Mouse (Mus musculus): ENCODE data around the gene Pde9a. TPM values are rescaled to one million over a fixed set of nuclear protein-coding genes. Genes with fewer than 3 reads are reported as not detected.

Gene Pde9a
- polyA plus RNA-seq, 1 experiment from 2014 or later = 36.7 TPM

- Histone ChIP-seq H3K4me3 (ENCODE audit: low read depth, low read length) (no peak overlapping the region), H3K9ac (no peak overlapping the region), H3K27ac (ENCODE audit: low read depth) (no peak overlapping the region), H3K27me3 (ENCODE audit: insufficient read depth, low read length) (no peaks in the 10 kb centered on the region), H3K4me1 (ENCODE audit: insufficient read depth) (no peaks in the 10 kb centered on the region), H3K4me2 (no peak overlapping the region), H3K9me3 (ENCODE audit: low read depth, low read length) (no peaks in the 10 kb centered on the region), H3K36me3 (ENCODE audit: insufficient read depth) (no peaks in the 10 kb centered on the region)
- DNase-seq = no peak
- TF ChIP-seq CTCF (IDR thresholded peaks at IDR 0.05; ENCODE audit: low read depth) = no peak
- ATAC-seq (ENCODE audit: insufficient read depth) = no peak
- WGBS = 79% methylated on average over 10 of the region's 10 CpGs
Observed at GRCm38 (mm10) chr17:31486616-31487198, 100.7 kb downstream of the Pde9a start.

GRCm38 (mm10) chr17:31487433-31488060 is 101.5 kb downstream of the Pde9a start:
- no peak overlapping the region for H3K27ac ChIP-seq (ENCODE audit: low read depth)
- TF ChIP-seq CTCF (IDR thresholded peaks at IDR 0.05; ENCODE audit: low read depth) = no peak
- H3K9ac ChIP-seq = no peak overlapping the region
- H3K9me3 ChIP-seq (ENCODE audit: low read depth, low read length) = no peaks in the 10 kb centered on the region
- ATAC-seq (ENCODE audit: insufficient read depth) (no peak), DNase-seq (no peak)
- H3K4me1 ChIP-seq (ENCODE audit: insufficient read depth) = no peaks in the 10 kb centered on the region
- no peaks in the 10 kb centered on the region for H3K27me3 ChIP-seq (ENCODE audit: insufficient read depth, low read length)
- 31% methylated on average over 6 of the region's 6 CpGs for WGBS
- H3K4me3 ChIP-seq (ENCODE audit: low read depth, low read length) = no peak overlapping the region
- H3K4me2 ChIP-seq = no peak overlapping the region
- H3K36me3 ChIP-seq (ENCODE audit: insufficient read depth) = no peaks in the 10 kb centered on the region

GRCm38 (mm10) chr17:31491355-31491754 is 105.3 kb downstream of the Pde9a start:
- Histone ChIP-seq H3K4me1 (ENCODE audit: insufficient read depth) (no peaks in the 10 kb centered on the region), H3K9me3 (ENCODE audit: low read depth, low read length) (no peaks in the 10 kb centered on the region), H3K36me3 (ENCODE audit: insufficient read depth) (peaks cover 16% of the 10 kb centered on the region), H3K4me2 (no peak overlapping the region), H3K27me3 (ENCODE audit: insufficient read depth, low read length) (no peaks in the 10 kb centered on the region), H3K27ac (ENCODE audit: low read depth) (no peak overlapping the region), H3K4me3 (ENCODE audit: low read depth, low read length) (no peak overlapping the region), H3K9ac (no peak overlapping the region)
- ATAC-seq (ENCODE audit: insufficient read depth) (no peak), DNase-seq (no peak)
- no peak for TF ChIP-seq CTCF (IDR thresholded peaks at IDR 0.05; ENCODE audit: low read depth)

GRCm38 (mm10) chr17:31492416-31492815 is 106.4 kb downstream of the Pde9a start:
- no peak overlapping the region for H3K27ac ChIP-seq (ENCODE audit: low read depth)
- WGBS = 0% methylated on average over 2 of the region's 2 CpGs
- ATAC-seq (ENCODE audit: insufficient read depth) (peak; percentile 64), DNase-seq (peak; percentile 95)
- H3K36me3 ChIP-seq (ENCODE audit: insufficient read depth) = peaks cover 22% of the 10 kb centered on the region
- no peaks in the 10 kb centered on the region for H3K9me3 ChIP-seq (ENCODE audit: low read depth, low read length)
- no peak overlapping the region for H3K4me2 ChIP-seq
- H3K4me1 ChIP-seq (ENCODE audit: insufficient read depth) = no peaks in the 10 kb centered on the region
- no peaks in the 10 kb centered on the region for H3K27me3 ChIP-seq (ENCODE audit: insufficient read depth, low read length)
- TF ChIP-seq CTCF (IDR thresholded peaks at IDR 0.05; ENCODE audit: low read depth) = peak; percentile 98
- no peak overlapping the region for H3K4me3 ChIP-seq (ENCODE audit: low read depth, low read length)
- no peak overlapping the region for H3K9ac ChIP-seq

GRCm38 (mm10) chr17:31494989-31495388 is 109.0 kb downstream of the Pde9a start:
- Histone ChIP-seq H3K4me2 (no peak overlapping the region), H3K4me1 (ENCODE audit: insufficient read depth) (no peaks in the 10 kb centered on the region), H3K36me3 (ENCODE audit: insufficient read depth) (peaks cover 47% of the 10 kb centered on the region), H3K27ac (ENCODE audit: low read depth) (no peak overlapping the region), H3K9ac (no peak overlapping the region), H3K27me3 (ENCODE audit: insufficient read depth, low read length) (no peaks in the 10 kb centered on the region), H3K4me3 (ENCODE audit: low read depth, low read length) (no peak overlapping the region), H3K9me3 (ENCODE audit: low read depth, low read length) (no peaks in the 10 kb centered on the region)
- TF ChIP-seq CTCF (IDR thresholded peaks at IDR 0.05; ENCODE audit: low read depth) = no peak
- 96% methylated on average over 1 of the region's 1 CpGs for WGBS
- ATAC-seq (ENCODE audit: insufficient read depth) (no peak), DNase-seq (no peak)

- Histone ChIP-seq H3K9me3 (ENCODE audit: low read depth, low read length) (no peaks in the 10 kb centered on the region), H3K27me3 (ENCODE audit: insufficient read depth, low read length) (no peaks in the 10 kb centered on the region), H3K4me2 (no peak overlapping the region), H3K27ac (ENCODE audit: low read depth) (no peak overlapping the region), H3K36me3 (ENCODE audit: insufficient read depth) (peaks cover 73% of the 10 kb centered on the region), H3K4me3 (ENCODE audit: low read depth, low read length) (no peak overlapping the region), H3K4me1 (ENCODE audit: insufficient read depth) (no peaks in the 10 kb centered on the region), H3K9ac (no peak overlapping the region)
- WGBS = 87% methylated on average over 6 of the region's 6 CpGs
- no peak for ATAC-seq (ENCODE audit: insufficient read depth)
- no peak for TF ChIP-seq CTCF (IDR thresholded peaks at IDR 0.05; ENCODE audit: low read depth)
- DNase-seq = no peak
Observed at GRCm38 (mm10) chr17:31497726-31498125, 111.7 kb downstream of the Pde9a start.

GRCm38 (mm10) chr17:31499725-31500124 is 113.7 kb downstream of the Pde9a start:
- H3K9me3 ChIP-seq (ENCODE audit: low read depth, low read length) = no peaks in the 10 kb centered on the region
- no peak for DNase-seq
- 95% methylated on average over 12 of the region's 12 CpGs for WGBS
- no peak for TF ChIP-seq CTCF (IDR thresholded peaks at IDR 0.05; ENCODE audit: low read depth)
- H3K4me3 ChIP-seq (ENCODE audit: low read depth, low read length) = no peak overlapping the region
- H3K9ac ChIP-seq = no peak overlapping the region
- H3K36me3 ChIP-seq (ENCODE audit: insufficient read depth) = peaks cover 91% of the 10 kb centered on the region
- no peak overlapping the region for H3K4me2 ChIP-seq
- H3K27me3 ChIP-seq (ENCODE audit: insufficient read depth, low read length) = no peaks in the 10 kb centered on the region
- H3K4me1 ChIP-seq (ENCODE audit: insufficient read depth) = no peaks in the 10 kb centered on the region
- H3K27ac ChIP-seq (ENCODE audit: low read depth) = no peak overlapping the region
- ATAC-seq (ENCODE audit: insufficient read depth) = no peak
